Mouse (Mus musculus): Measurements from ENCODE around the gene Ccr4.

Ccr4 gene

DNA sequence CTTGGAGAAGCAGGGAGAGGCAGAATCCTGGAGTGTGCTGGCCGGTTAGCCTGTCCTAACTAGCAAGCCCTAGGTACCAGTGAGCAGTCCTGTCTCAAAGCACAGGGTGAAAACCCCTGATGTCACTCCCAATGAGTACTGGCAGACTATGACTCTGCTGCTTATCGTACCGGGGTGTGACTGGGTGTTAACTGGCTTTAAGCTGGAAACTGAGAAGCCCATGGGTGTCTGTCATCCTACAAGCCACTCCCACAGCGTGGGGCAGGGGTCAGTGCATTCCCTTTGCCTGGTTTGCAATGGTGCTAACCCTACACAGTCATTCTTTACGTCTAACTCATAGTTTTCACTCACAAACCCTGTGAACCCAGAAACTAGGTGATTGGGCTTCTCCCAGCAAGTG is 36.5 kb downstream of the Ccr4 start:
- no peak for DNase-seq (ENCODE audit: low read depth)

DNA sequence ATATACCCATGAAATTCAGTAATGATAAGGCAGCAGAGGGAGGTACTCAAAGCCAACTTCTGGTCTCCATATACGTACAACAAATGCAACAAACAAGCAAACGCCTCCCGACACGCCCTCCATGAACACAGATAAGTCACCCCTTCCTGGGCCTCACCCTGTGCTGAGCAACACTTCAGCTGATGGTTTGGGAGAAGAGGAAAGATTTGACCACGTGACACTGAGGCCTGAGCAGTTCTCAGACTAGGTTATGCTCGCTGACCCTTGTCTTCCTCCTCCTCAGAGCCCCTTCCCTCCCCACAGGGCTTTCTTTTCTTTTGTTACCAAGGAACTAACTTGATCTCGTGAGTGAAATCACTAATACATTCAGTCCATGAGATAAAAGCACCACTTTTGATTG is 37.8 kb downstream of the Ccr4 start:
- DNase-seq (ENCODE audit: low read depth), result no peak

GRCm38 (mm10) chr9:114465442-114465841 is 39.3 kb downstream of the Ccr4 start:
- no peak for DNase-seq (ENCODE audit: low read depth)

DNA sequence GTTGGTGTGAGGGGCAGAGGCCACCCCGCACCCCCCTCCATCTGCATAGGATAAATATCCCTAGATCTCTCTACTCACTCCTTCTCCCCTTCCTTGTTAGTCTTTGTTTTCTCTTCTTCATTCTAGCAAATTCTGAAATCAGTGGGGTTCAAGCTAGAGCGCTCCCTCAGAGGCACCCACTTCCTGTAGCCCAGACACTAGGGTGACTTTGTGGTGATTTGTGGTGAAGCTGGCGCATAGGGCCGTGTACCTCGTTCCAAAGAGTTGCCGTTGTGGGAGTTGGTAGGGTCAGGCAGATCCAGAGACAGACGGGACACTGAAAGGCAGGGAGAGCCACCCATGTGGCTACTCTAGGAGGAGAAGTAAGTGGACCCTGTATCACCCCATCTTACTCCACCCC is 42.1 kb downstream of the Ccr4 start:
- no peak for DNase-seq (ENCODE audit: low read depth)

GRCm38 (mm10) chr9:114458436-114458835 is 46.3 kb downstream of the Ccr4 start:
- no peak for DNase-seq (ENCODE audit: low read depth)

DNA sequence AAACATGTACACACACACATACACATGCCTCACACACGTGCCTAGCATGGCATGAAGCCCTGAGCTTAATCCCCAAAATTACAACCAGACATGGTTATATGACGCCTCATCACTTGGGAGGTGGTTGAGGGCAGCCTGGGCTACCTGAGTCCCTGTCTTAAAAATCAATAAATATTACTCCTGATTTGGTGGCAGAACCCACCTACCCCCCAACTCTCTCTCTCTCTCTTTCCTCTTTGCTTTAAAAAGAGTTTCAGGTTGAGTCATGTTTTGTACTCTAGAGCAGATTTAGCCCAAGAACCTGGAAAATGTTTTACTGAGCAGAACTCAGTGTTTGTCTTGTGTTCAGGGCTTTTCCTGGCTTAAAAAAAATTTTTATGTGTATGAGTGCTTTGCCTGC is 49.3 kb downstream of the Ccr4 start:
- no peak for DNase-seq (ENCODE audit: low read depth)

GRCm38 (mm10) chr9:114452418-114452817 is 52.3 kb downstream of the Ccr4 start:
- DNase-seq (ENCODE audit: low read depth), result no peak

- peak; percentile 9 for DNase-seq (ENCODE audit: low read depth)
Observed at GRCm38 (mm10) chr9:114451615-114452014, 53.1 kb downstream of the Ccr4 start.

DNA sequence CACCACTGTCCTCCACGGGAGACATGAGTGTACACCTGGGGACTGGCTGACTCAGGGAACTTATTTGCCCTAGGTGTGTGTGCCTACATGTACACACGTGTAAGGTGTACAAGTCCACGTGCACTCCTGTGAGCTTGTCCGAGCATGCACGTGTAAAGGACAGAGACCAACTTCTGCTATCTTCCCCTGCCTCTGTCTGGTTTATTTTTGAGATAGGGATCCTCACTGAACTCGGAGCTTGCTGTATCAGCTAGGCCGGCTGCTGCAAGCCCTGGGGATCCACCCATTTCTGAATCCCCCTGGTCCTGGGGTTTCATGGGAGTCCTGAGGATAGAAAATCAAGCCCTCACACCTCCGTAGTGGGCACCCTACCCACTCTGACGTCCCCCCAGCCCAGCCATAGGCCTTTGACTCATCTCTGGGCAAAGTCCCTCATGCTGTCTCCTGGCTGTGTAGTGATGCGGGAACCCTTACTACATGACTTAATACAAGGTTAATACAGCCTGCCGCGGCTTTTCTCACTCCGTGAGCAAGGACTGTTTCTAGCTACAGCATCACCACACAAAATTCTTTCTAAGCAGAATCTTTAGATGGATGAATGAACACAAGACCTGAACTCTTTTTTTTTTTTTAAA is 55.5 kb downstream of the Ccr4 start:
- no peak for DNase-seq (ENCODE audit: low read depth)

- DNase-seq (ENCODE audit: low read depth), result no peak
Observed at GRCm38 (mm10) chr9:114448700-114449099, 56.0 kb downstream of the Ccr4 start.

GRCm38 (mm10) chr9:114446887-114447286 is 57.8 kb downstream of the Ccr4 start:
- DNase-seq (ENCODE audit: low read depth), result no peak

DNA sequence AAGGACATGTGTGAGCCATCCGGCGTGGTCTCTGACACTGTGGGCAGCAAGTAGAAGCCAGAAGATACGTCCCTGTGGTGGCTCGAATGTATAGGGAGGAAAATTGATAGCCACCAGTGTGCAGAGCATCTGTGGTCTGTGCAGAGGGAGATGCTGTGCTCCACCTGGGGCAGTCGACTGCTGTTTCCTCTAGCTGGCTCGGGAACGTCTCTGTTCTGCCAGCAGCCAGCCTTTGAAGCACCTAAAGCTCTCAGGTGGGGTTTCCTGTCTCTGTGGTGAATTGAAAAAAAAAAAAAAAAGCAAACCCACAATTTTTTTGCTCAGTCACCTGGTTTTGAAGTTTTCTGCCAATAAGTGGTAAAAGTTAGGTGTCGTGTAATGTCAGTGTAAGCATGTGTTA is 61.4 kb downstream of the Ccr4 start:
- DNase-seq (ENCODE audit: low read depth), result no peak

DNA sequence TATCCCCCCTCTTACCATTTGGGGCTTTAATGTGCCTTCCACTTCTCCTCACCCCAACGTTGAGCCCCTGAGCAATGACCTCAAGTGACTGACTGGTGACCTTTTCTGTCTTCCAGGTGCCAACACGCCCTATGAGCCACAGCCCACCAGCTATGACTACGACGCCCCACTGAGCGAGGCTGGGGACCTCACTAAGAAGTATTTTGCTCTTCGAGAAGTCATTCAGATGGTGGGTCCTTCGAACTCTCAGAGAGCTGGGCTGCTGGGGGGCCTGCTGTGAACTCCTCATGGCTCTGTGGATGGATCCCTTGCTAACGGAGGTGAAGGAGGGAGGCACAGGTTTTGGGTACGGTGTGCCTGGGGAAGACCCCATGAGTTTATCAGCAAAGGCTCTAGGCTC is 61.8 kb downstream of the Ccr4 start:
- no peak for DNase-seq (ENCODE audit: low read depth)

- DNase-seq (ENCODE audit: low read depth), result peak; percentile 47
Observed at GRCm38 (mm10) chr9:114442225-114442624, 62.5 kb downstream of the Ccr4 start.

GRCm38 (mm10) chr9:114440548-114440947 is 64.2 kb downstream of the Ccr4 start:
- no peak for DNase-seq (ENCODE audit: low read depth)
